Mouse (Mus musculus): ENCODE measurements around the gene Cacng7.

Gene Cacng7

DNA sequence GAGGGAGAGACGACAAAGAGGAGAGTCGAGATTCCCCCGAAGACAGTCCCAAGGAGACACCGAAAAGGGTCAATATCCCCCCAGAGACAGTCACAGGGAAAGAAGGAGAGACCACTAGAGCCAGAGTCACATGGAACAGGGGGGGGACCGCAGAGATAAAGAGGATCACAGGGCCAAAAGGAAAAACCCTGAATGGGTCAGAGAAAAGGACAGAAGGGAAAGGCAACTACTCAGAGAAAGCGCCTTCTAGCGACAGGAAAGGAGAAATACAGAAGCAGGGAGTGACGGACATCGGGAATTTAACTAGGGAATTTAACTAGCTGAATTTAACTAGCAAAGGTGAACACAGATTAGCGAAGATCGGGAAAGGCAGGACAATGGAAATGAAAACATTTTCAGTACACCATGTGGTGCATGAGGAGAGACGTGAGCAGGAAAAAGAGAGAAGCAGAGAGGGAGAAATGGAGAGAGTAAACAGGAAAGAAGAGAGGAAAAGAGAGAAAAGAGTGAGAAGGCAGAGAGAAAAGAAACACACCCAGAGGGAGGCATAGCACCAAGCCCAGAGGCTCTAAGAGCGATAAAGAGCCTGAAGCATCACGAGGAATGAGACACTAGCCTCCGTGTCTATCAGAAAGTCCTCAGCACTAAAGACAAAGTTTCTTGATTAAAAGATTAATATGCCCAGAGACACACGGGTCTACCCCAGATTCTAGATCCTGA is 30.0 kb upstream of the Cacng7 start:
- DNase-seq (ENCODE audit: low spot score), result no peak

DNA sequence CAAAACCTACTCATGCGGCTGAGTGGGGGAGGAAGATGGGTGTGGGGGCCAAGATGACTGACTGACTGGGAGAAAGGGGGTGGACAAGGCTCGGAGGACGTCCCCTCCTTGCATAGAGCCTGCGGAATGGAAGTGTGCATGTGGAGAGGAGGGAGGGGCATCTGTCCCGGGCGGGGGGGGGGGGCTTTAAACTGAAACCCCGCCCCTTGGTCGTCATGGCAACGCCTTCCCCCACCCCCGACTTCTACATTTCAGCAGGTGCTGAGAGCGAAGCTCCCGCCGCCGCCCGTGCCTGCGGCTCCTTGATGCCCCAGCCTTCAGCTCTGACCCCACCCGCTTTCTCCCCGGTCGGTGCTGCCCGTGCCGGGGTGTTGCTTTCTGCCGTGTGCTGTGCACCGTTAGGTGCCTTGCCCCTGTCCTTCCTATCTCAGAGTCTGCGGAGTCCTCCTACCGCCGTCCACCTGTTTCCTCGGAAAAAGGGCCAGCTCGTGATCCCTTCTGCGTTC is 29.4 kb upstream of the Cacng7 start:
- DNase-seq (ENCODE audit: low spot score), result peak; percentile 30

DNA sequence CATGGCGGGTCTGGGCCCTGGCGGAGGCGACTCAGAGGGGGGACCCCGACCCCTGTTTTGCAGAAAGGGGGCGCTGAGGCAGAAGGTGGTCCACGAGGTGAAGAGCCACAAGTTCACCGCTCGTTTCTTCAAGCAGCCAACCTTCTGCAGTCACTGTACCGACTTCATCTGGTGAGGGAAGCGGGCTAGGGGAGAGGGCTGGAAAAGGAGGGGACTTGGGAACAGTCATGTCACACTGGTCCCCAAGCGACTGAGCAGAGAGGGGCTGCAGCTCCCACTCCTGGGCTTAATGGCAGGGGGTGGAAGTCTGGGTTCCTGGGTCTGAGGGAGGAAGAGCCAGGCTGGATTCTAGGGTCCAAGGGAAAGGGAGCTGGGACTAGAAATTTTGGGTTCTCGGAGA is 29.0 kb upstream of the Cacng7 start:
- no peak for DNase-seq (ENCODE audit: low spot score)

DNA sequence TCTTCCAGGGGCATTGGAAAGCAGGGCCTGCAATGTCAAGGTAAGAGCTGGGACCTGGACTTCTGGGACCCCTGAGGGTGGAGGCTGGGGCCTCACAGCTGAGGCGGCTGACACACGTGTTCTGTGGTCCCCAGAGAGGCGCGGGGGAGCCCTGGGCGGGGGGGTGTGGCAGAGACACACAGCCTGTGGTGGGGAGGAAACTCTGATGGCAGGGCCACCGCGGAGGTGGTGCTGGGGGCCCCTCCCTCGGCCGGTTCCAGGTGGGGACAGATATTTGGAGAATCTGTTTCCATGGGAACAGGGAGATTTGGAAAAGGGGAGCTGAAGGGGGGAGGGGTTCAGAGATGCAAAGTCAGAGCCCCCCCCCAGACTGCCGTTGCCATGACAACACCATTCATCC is 28.5 kb upstream of the Cacng7 start:
- DNase-seq (ENCODE audit: low spot score), result no peak

DNA sequence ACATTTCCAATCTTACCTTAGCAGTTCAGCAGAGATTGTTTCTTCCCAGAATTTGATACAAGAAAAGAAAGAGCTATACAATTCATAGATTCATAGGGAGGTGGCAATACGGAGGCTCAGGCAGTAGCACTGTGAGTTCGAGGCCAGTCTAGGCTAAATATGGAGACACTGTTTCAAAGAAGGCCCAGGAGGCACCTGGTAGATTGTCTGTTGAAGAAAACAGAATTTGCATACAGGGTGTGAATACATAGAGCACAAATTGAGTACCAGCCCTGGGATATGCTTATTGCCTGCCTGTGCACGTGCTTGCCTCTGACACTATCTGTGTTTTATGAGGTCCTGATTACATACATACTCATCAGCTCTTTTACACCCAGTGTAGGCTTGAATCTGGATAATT is 26.4 kb upstream of the Cacng7 start:
- no peak for DNase-seq (ENCODE audit: low spot score)

DNA sequence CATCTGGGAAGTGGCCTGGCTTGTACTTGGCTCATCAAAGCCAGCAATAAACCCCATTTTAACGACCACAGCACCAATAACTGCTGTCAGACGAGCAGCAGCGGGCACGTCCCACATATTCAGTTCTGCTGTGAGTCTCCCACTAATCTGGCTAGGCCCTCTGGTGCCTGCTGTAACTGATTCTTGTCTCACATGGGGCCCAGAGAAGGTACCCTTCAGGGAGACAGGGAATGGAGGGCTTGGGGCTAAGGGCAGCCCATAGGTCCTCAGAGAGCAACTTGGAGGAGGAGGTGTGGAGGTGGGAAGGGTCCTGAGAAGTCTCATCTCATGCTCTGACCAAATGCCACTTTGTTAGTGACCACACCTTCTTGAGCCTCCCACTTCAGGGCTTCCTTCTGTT is 24.1 kb upstream of the Cacng7 start:
- DNase-seq (ENCODE audit: low spot score), result no peak

DNA sequence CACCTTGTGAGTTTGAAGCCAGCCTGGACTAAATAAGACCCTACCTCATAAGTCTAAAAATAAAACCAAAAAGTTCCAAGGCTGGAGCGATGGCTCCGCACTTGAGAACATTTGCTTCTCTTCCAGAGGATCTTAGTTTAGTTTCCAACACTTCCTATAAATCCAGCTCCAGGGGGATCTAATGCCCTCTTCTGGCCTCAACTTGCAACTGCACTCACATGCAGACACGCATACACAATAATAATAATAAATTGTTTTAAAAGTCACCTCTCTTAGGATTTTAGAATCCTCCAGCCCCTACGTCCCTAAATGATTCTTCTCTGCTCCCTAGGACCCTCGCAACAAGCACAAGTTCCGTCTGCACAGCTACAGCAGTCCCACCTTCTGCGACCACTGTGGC is 22.5 kb upstream of the Cacng7 start:
- DNase-seq (ENCODE audit: low spot score), result no peak

DNA sequence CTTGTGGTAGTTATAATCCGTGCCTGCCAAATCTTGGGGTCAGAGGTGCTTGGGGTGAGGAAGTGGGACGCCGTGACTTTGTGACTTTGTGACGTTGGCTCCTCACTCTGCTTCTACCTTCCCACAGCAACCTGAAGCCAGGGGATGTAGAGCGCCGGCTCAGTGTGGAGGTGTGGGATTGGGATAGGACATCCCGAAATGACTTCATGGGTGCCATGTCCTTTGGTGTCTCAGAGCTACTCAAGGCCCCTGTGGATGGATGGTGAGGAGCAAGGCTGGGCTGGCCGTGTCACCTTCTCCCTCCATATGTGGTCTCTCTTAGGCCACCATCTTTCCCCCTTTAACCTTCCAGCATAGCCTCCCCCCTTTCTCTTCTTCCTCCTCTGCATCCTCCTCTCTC is 19.2 kb upstream of the Cacng7 start:
- DNase-seq (ENCODE audit: low spot score), result no peak

DNA sequence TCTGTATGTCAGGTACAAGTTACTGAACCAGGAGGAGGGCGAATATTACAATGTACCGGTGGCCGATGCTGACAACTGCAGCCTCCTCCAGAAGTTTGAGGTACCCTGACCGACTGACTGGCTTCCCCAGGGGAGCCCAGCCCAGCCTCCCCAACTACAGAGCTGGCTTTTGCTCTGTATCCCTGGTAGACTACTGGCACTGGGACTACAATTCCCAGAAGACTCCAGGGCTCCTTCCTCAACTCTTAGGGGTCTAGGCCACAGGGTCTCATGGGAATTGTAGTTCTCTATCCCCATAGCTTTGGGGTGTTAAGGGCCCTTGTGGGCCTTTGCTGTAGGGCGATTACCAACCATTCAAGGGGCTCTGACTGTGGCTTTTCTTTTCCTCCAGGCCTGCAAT is 18.6 kb upstream of the Cacng7 start:
- no peak for DNase-seq (ENCODE audit: low spot score)

DNA sequence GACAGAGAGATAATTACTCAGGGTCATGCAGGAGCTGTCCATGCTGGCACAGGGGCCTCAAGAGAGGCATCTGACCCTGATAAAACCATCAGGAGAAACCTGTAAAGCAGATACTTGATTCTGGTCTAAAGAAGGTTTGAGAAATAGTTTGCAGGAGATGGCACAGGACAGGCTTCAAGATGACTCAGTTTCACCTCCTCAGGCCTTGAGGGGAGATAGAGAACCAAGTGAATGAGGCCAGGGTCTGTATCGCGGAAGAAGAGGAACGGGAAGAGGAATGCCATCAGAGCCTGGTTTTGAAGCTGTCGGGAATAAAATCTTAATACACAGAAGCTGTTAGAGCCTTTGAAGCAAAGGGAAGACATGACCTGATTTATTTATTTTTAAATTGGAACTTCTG is 15.1 kb upstream of the Cacng7 start:
- no peak for DNase-seq (ENCODE audit: low spot score)

DNA sequence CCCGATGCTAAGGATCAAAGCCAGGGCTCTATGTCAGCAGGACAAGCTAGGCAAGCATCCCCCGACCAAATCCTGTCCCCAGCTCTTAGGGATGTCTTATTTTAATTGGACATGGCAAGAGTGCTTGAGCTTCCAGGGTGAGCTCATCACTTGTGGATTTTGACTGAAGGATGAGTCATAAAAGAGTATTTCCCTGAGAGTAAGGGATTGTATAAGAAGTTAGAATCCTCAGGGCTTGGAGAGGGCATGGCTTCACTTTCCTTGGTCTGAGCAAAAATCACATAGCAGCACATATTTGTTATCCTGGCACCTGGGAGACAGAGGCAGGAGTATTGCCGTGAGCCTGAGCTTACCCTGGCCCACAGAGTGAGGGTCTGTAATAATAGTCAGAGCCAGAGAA is 11.9 kb upstream of the Cacng7 start:
- DNase-seq (ENCODE audit: low spot score), result no peak

DNA sequence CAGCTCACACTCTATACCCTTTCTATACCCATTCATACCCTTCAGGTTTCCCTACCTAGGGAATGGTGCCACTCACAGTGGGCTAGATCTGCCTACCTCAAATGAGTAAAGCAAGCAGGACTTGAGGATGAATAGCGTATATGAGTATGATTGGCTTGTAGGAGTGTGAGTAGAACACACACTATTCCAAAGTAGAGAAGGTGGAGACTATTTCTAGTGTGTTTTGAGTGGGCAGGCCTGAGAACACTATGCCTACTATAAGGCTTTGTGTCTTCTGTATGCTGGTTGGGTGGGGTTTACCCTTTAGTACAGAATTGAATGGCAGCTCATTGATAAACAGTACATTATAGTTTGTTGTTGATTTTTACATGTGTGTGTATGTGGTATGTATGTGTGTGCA is 8.9 kb upstream of the Cacng7 start:
- DNase-seq (ENCODE audit: low spot score), result no peak

DNA sequence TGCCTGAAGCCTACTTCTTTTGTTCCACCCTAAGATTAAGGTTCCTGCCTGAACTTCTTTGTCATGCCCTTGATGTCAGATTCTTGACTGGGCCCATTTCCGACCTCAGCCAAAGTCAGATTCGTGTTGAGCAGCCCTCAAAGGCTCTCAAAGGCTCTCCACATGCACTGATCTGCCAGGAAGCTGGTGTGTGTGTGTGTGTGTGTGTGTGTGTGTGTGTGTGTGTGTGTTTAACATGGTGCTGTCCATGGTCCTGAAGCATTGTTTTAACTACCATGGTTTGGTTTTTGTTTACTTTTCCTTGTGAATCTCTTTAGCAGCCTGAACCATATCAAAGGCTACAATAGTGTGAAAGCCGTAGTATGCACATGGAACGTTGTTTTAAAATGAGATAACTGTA is 4.8 kb upstream of the Cacng7 start:
- no peak for DNase-seq (ENCODE audit: low spot score)

DNA sequence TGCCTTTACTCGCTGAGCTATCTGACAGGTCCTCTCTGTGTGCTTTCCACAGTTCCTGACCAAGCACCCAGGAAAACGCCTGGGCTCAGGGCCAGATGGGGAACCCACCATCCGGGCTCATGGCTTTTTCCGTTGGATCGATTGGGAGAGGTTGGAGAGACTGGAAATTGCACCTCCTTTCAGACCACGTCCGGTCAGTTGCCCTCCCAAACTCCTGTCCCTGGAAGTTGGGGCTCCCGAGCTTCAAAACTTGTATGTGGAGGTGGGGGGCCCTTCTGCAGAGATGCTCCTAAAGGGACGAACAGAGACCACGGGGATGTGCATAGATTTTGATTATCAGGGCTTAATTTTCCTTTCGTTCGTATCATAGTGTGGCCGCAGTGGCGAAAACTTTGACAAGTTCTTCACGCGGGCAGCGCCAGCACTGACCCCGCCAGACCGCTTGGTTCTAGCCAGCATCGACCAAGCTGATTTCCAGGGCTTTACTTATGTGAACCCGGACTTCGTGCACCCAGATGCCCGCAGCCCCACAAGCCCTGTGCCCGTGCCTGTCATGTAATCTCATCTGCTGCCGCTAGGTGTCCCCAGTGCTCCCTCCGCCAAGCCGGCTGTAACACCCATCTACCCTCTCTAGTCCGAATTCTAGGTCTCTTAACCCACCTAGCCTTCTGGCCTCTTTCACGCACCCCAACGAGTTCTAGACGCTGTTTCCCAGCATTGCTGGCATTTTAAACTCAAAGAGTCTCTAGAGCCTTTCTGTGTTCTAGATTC is 2.8 kb upstream of the Cacng7 start:
- peak; percentile 75 for DNase-seq (ENCODE audit: low spot score)

DNA sequence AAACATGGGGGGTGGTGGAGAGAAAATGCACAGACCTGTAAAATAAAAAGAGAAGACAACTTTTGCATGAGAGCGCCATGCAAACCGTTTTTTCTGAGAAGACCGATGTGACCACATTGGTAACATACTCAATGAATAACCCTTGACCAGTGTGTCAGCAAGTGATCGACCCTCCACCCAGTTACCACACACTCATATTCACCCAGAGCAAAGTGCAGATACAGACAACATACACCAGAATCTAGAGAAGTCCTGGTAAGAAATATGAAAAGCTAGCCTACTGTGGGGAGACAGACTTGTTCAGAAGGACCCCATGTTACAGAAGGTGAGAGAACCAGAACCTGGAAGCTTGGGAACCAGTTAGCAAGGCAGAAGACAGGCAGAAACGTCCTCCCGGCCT is 1.6 kb upstream of the Cacng7 start:
- no peak for DNase-seq (ENCODE audit: low spot score)

DNA sequence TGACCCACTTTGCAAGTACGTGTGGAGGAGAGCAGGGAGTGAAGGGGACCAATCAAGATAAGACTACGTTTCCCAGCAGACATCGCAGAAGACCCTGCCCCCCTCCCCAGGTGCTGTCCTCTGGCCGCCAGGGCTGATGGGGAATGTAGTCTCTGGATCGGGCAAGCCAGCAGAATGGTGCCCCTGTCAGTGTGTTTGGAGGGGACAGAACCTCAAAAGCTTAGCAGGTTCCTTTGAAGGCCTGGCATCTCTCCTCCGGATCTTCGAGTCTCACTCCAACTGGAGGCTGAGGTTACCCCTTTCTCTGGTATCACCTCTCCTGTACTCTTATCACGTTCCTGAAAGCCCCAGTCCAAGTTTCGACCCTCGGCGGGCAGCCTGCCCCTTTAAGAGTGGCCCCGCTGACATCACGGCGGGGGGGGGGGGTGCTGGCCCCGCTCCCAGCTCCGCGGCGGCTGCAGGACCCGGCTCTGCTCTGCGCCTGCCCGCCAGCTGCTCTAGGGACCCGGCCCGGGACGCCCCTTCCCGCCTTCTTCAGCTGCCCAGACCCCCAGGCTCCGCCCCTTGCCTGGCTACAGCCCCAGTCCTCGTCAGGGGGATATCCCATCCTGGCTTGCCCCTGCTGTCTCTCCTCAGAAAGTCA is 1.1 kb upstream of the Cacng7 start:
- DNase-seq (ENCODE audit: low spot score), result peak; percentile 52

DNA sequence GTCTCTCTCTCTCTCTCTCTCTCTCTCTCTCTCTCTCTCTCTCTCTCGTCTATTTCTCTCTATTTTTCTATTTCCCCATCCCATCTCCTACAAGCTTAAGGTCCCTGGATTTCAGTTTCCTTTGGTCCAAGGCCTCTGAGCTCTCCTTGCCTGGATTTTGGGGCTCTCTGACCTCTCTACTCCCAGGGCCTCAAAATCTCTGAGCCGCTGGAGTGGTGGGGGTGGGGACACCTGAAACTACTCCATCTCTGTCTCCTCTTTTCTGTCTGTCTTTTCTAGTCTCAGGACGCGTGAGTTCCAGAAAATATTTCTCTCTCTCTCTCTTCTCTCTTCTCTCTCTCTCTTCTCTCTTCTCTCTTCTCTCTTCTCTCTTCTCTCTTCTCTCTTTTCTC is 535 bp upstream of the Cacng7 start:
- no peak for DNase-seq (ENCODE audit: low spot score)

DNA sequence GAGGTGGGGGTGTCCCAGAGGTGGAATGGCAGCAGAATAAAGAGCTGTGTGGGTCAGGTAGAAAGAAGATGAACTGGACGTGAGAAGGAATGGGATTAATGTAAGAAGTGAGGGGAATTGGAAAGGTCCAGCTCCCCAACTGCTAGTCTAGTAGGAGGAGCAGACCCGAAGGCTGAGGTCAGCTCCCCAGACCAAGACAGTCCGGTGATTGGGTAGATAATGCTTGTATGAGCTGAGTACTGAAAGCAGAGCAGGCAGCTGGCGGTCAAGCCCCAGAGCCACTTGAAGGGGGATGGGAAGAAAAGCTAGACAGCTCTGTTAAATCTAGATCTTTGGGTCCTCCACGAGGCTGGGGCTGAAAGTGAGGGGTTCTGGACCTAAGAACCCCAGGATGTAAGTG is 787 bp downstream of the Cacng7 start:
- DNase-seq (ENCODE audit: low spot score), result no peak

DNA sequence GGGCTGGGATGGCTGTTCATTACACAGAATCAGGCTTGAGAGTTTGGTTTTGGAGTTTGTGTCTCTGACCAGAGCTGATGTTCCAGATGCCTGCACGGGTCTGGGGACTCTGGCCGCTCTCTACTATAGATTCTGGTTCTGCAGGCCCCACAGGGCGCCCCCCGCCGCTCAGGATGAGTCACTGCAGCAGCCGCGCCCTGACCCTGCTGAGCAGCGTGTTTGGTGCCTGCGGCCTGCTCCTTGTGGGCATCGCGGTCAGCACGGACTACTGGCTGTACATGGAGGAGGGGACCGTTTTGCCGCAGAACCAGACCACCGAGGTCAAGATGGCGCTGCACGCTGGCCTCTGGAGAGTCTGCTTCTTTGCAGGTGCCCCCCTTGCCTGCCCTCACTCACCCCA is 3.7 kb downstream of the Cacng7 start:
- DNase-seq (ENCODE audit: low spot score), result no peak

DNA sequence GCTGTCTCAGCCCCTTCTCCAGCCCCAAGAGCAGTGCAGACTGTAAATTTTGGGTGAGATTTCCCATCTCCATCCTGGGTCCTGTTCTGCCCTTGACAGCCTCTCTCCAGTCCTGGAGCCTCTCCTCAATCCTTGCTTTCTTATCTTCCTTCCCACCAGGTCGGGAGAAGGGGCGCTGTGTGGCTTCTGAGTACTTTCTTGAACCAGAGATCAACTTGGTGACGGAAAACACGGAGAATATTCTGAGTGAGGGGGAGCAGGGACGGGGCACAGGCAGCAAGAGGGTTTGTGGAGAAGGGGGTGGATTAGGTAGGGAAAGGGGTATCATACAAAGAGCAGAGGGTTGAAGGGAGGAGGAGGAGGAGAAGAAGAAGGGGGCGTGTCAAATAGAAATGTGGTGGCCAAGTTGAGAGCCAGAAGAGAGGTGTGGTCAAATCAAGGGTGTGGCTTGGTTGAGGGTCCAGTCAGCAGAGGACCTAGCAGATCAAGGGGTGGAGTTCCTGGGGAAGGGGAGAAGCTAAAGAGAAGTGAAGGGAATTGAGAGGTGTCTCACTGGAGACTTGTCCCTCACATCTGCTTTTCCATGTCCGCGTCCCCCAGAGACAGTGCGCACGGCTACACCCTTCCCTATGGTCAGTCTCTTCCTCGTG is 5.7 kb downstream of the Cacng7 start:
- no peak for DNase-seq (ENCODE audit: low spot score)

DNA sequence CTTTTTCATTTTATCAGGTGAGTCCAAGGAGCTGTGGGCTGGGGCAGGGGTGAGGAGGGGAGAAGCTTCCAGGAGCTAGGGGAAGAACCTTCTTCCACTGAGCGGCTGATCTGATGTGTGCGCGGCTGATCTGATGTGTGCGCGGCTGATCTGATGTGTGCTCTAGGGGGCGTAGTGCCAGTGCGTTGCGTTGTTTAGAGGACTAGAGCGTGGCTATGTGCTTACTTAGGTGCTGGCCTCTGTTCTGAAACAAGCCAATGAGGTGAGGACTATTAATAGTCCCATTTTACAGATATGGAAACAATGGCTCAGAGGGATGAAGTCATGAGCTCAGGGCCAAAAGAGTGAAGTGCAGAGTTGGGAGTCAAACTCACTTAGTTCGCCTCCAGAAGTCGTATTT is 6.3 kb downstream of the Cacng7 start:
- DNase-seq (ENCODE audit: low spot score), result no peak

DNA sequence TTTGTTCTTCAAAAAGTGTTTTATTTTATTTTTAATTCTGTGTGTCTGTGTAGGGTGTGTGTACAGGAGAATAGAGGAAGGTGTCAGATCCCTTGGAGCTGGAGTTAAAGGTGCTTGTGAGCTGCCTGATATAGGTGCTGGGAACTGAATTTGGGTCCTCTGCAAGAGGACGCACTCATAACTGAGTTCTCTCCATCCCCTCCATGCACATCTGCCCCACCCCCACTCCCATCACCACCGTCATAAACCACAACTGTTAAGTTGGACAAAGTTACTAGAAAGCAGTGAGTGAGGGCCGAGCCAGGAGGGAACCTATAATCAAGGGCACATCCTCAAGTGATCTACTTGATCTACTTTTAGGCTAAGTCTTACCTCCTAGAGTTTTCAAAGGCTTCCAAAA is 11.1 kb downstream of the Cacng7 start:
- no peak for DNase-seq (ENCODE audit: low spot score)

DNA sequence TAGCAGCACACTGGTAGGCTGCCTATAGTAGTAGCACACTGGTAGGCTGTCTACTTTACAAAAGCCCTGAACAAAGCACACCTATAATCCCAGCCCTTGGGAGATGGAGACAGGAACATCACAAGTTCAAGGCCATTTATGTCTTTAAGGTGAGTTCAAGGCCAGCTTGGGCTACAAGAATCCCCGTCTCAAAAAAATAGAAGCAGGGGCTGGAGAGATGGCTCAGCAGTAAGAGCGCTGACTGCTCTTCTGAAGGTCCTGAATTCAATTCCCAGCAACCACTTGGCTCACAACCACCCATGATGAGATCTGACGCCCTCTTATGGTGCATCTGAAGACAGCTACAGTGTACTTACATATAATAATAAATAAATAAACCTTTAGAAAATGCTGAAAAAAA is 12.5 kb downstream of the Cacng7 start:
- DNase-seq (ENCODE audit: low spot score), result no peak
